Comparison of ENCODE assay signal across 10 mouse cellular contexts in the genomic region with DNA sequence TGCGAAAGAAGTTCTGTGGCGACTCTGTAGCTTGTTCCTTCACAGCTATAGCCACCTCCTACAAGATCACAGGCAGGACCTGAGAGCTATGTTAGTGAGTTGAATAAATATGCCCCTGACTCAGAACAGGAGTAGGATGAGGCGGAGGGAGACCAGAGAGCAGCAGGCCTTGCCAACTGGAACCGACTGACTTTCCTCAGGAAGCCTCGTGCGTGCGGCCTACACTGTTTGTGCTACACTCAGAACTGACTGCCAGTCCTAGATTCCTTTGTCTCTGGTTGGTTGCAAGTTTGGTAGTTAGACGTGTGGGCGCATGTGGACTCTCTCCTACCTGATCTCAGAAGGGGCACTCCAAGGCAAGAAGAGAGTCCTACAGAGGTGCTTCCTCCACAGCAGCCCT. TPM values are rescaled to one million over a fixed set of nuclear protein-coding genes. Genes with fewer than 3 reads are reported as not detected.
DNase-seq lines count a peak whose midpoint lies in the region; ATAC-seq and TF ChIP-seq lines count a peak whose summit lies in the region.
"Had no signal": no experiment of that assay in that cellular context is flagged by ENCODE, and none has a peak within 500 bp of the region (broad histone marks: within the 10 kb centered on the region; RNA-seq: fewer than 3 reads in every experiment).

No protein-coding gene starts in this region.

- peaks cover 17% of the 10 kb centered on the region for H3K4me1 ChIP-seq in cerebellum, adult 2 months (ENCODE audit: control insufficient read depth, insufficient read depth, low read length)
- H3K4me1 ChIP-seq in hindbrain, postnatal 0 days (ENCODE audit: insufficient read depth, low read length) = peaks cover 5% of the 10 kb centered on the region
- no peaks in the 10 kb centered on the region for H3K4me1 ChIP-seq in hindbrain, embryonic 11.5 days (replicated peaks; ENCODE audit: control insufficient read depth, insufficient read depth, low read length)
- peaks cover 47% of the 10 kb centered on the region for H3K4me1 ChIP-seq in neural tube, embryonic 13.5 days (replicated peaks)
- peaks cover 46% of the 10 kb centered on the region for H3K4me1 ChIP-seq in neural tube, embryonic 15.5 days
- peaks cover 10% of the 10 kb centered on the region; the same call in 1 of the 2 replicates for H3K4me1 ChIP-seq in stomach, embryonic 15.5 days

- TF ChIP-seq CTCF in cerebellum, adult 2 months (IDR thresholded peaks at IDR 0.05; ENCODE audit: borderline replicate concordance, insufficient read depth, low read depth, low read length) = no peak
- TF ChIP-seq CTCF in hindbrain, postnatal 0 days (IDR thresholded peaks at IDR 0.05; ENCODE audit: low read depth) = no peak

- no peaks in the 10 kb centered on the region for H3K36me3 ChIP-seq in hindbrain, postnatal 0 days (ENCODE audit: insufficient read depth, low read length)
- H3K36me3 ChIP-seq in hindbrain, embryonic 11.5 days (ENCODE audit: control insufficient read depth, insufficient read depth, low read length) = no peaks in the 10 kb centered on the region
- H3K36me3 ChIP-seq in neural tube, embryonic 13.5 days = no peaks in the 10 kb centered on the region
- H3K36me3 ChIP-seq in neural tube, embryonic 15.5 days = no peaks in the 10 kb centered on the region
- H3K36me3 ChIP-seq in stomach, embryonic 15.5 days = no peaks in the 10 kb centered on the region

- H3K9ac ChIP-seq in hindbrain, postnatal 0 days (replicated peaks; ENCODE audit: low read length) = no peak overlapping the region
- H3K9ac ChIP-seq in hindbrain, embryonic 11.5 days (ENCODE audit: low read depth, low read length) = no peak overlapping the region
- peak overlapping the region; percentile 54; the same call in 1 of the 2 replicates for H3K9ac ChIP-seq in neural tube, embryonic 13.5 days
- no peak overlapping the region for H3K9ac ChIP-seq in neural tube, embryonic 15.5 days (replicated peaks)
- no peak overlapping the region for H3K9ac ChIP-seq in stomach, embryonic 15.5 days

- DNase-seq in cerebellum, adult 2 months = no peak
- no peak for DNase-seq in cerebellum, postnatal 4 days (ENCODE audit: low spot score in 2 of 2)
- DNase-seq in hindbrain, postnatal 0 days (ENCODE audit: low spot score) = no peak
- no peak for DNase-seq in hindbrain, embryonic 11.5 days (ENCODE audit: low spot score)
- no peak for DNase-seq in retina, embryonic 14.5 days (ENCODE audit: low spot score)
- DNase-seq: kidney, adult 11 months had no signal

- H3K27me3 ChIP-seq in cerebellum, adult 2 months (ENCODE audit: control insufficient read depth, insufficient read depth, low read length) = no peaks in the 10 kb centered on the region
- H3K27me3 ChIP-seq in hindbrain, postnatal 0 days (ENCODE audit: insufficient read depth, low read length) = no peaks in the 10 kb centered on the region
- no peaks in the 10 kb centered on the region for H3K27me3 ChIP-seq in hindbrain, embryonic 11.5 days (ENCODE audit: control insufficient read depth, insufficient read depth, low read length)
- no peaks in the 10 kb centered on the region for H3K27me3 ChIP-seq in neural tube, embryonic 13.5 days
- no peaks in the 10 kb centered on the region for H3K27me3 ChIP-seq in neural tube, embryonic 15.5 days (replicated peaks)
- H3K27me3 ChIP-seq in stomach, embryonic 15.5 days (replicated peaks) = no peaks in the 10 kb centered on the region

- no peak overlapping the region for H3K4me3 ChIP-seq in cerebellum, adult 2 months (replicated peaks; ENCODE audit: insufficient read depth, low read depth, low read length)
- H3K4me3 ChIP-seq in hindbrain, postnatal 0 days (ENCODE audit: low read length) = no peak overlapping the region
- H3K4me3 ChIP-seq in hindbrain, embryonic 11.5 days (ENCODE audit: low read depth, low read length) = no peak overlapping the region
- H3K4me3 ChIP-seq in neural tube, embryonic 13.5 days = no peak overlapping the region
- H3K4me3 ChIP-seq in neural tube, embryonic 15.5 days (replicated peaks) = no peak overlapping the region
- H3K4me3 ChIP-seq in stomach, embryonic 15.5 days (replicated peaks) = no peak overlapping the region

- H3K27ac ChIP-seq in cerebellum, adult 2 months (ENCODE audit: insufficient read depth, low read length) = peak overlapping the region; percentile 11; the same call in 1 of the 2 replicates
- H3K27ac ChIP-seq in hindbrain, postnatal 0 days = no peak overlapping the region
- H3K27ac ChIP-seq in hindbrain, embryonic 11.5 days (ENCODE audit: low read depth, low read length) = no peak overlapping the region
- H3K27ac ChIP-seq in neural tube, embryonic 13.5 days (replicated peaks) = no peak overlapping the region
- no peak overlapping the region for H3K27ac ChIP-seq in neural tube, embryonic 15.5 days (replicated peaks)
- H3K27ac ChIP-seq in stomach, embryonic 15.5 days = peak overlapping the region; percentile 64
- H3K27ac ChIP-seq: macrophage had no signal

- TF ChIP-seq POLR2A in cerebellum, adult 2 months (IDR thresholded peaks at IDR 0.05; ENCODE audit: borderline replicate concordance, insufficient read depth, low read length) = no peak

- H3K9me3 ChIP-seq in hindbrain, postnatal 0 days (ENCODE audit: low read length) = no peaks in the 10 kb centered on the region
- H3K9me3 ChIP-seq in hindbrain, embryonic 11.5 days (ENCODE audit: control insufficient read depth, low read length) = no peaks in the 10 kb centered on the region
- H3K9me3 ChIP-seq in neural tube, embryonic 13.5 days = no peaks in the 10 kb centered on the region
- no peaks in the 10 kb centered on the region for H3K9me3 ChIP-seq in neural tube, embryonic 15.5 days (replicated peaks)
- H3K9me3 ChIP-seq in stomach, embryonic 15.5 days = no peaks in the 10 kb centered on the region

- 76% methylated on average over 9 of the region's 9 CpGs for WGBS in cerebellum, adult 2 months
- WGBS in hindbrain, postnatal 0 days = 72% methylated on average over 9 of the region's 9 CpGs
- WGBS in hindbrain, embryonic 11.5 days = 80% methylated on average over 9 of the region's 9 CpGs
- WGBS in neural tube, embryonic 13.5 days = 82% methylated on average over 9 of the region's 9 CpGs
- WGBS in neural tube, embryonic 15.5 days = 78% methylated on average over 9 of the region's 9 CpGs
- WGBS in stomach, embryonic 15.5 days = 77% methylated on average over 9 of the region's 9 CpGs

- peak; percentile 3; the same call in 1 of the 2 replicates for ATAC-seq in hindbrain, postnatal 0 days
- no peak for ATAC-seq in hindbrain, embryonic 11.5 days (ENCODE audit: low FRiP score)
- no peak for ATAC-seq in neural tube, embryonic 13.5 days (ENCODE audit: low read depth)
- no peak for ATAC-seq in neural tube, embryonic 15.5 days (ENCODE audit: low FRiP score)
- no peak for ATAC-seq in stomach, embryonic 15.5 days (ENCODE audit: insufficient read depth, low FRiP score, low read depth)

- H3K4me2 ChIP-seq in hindbrain, postnatal 0 days (ENCODE audit: low read depth, low read length) = no peak overlapping the region
- H3K4me2 ChIP-seq in hindbrain, embryonic 11.5 days (replicated peaks; ENCODE audit: low read depth, low read length) = no peak overlapping the region
- H3K4me2 ChIP-seq in neural tube, embryonic 13.5 days = no peak overlapping the region
- no peak overlapping the region for H3K4me2 ChIP-seq in neural tube, embryonic 15.5 days
- H3K4me2 ChIP-seq in stomach, embryonic 15.5 days = no peak overlapping the region

RNA-seq across cellular contexts. Expression of a gene that starts 50.2 kb away (rescaled TPM):
- polyA plus RNA-seq in cerebellum, adult 2 months (2012; rRNA removed) = 142 and 146 TPM in 2 replicates
- total RNA-seq in hindbrain, postnatal 0 days (2014; rRNA removed) = 39.3 and 41.5 TPM in 2 replicates
- polyA plus RNA-seq in hindbrain, postnatal 0 days (2015; fragmentation: Nextera tagmentation; extraction: Ambion mirVana) = 65.9 and 72.8 TPM in 2 replicates
- polyA plus RNA-seq in hindbrain, embryonic 11.5 days (2014; fragmentation: Nextera tagmentation; extraction: Ambion mirVana) = 44.3 and 46.9 TPM in 2 replicates
- 67.3 and 68.3 TPM in 2 replicates for polyA plus RNA-seq in neural tube, embryonic 13.5 days (2015; fragmentation: Nextera tagmentation; extraction: Ambion mirVana)
- polyA plus RNA-seq in neural tube, embryonic 15.5 days (2015; fragmentation: Nextera tagmentation; extraction: Ambion mirVana) = 70.2 and 75.7 TPM in 2 replicates
- 43.9 and 44.4 TPM in 2 replicates for polyA plus RNA-seq in stomach, embryonic 15.5 days (2015; fragmentation: Nextera tagmentation; extraction: Ambion mirVana)

Comparison
In these comparisons a context has a peak if more than half of its experiments do, and no peak if none do; other contexts are left out.
1. H3K27ac ChIP-seq: peak in cerebellum, adult 2 months (single experiment) and stomach, embryonic 15.5 days (single experiment); none in hindbrain, postnatal 0 days (single experiment), hindbrain, embryonic 11.5 days (single experiment), neural tube, embryonic 13.5 days (single experiment) and neural tube, embryonic 15.5 days (single experiment).